Mouse (Mus musculus) G1E (cell line): ENCODE measurements around the gene Heatr6.

ENCODE experiments used
- CTCF ChIP-seq: IDR thresholded peaks from 2 replicates; pipeline ENCODE4 v1.5.1; 2012; ENCODE audit warnings: low read depth, low read length, inconsistent platforms, mixed read lengths
- GATA1 ChIP-seq: IDR thresholded peaks from 2 replicates; pipeline ENCODE4 v1.6.1; 2012; ENCODE audit warnings: borderline replicate concordance, low read length, inconsistent platforms, mixed read lengths

DNA sequence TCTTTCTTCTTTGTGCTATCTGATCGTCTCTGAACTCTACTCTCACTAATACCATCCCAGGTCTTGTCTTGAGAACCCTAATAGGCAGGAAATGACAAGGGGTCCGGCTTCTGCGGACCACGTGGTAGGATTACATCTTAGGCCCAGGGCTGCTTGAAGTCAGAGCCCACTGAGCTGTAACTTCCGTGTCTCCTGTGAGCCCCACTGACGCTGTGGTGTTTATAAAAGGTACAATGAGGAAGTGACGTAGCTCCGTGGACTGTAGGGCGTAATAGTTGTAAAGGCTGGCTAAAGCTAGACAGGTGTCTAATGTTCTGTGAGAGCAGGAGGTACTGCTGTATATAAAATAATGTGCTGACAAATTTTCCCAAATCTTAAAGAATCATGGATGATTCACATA, 13.8 kb downstream of the Heatr6 start:
- TF ChIP-seq CTCF (no peak), GATA1 (no peak)
